Mouse (Mus musculus) liver (tissue): ENCODE measurements around the gene Gata3.

Experiments
- DNase-seq: peaks from one replicate; pipeline ENCODE4 v3.0.0-alpha.2; 2020; ENCODE audit warnings: mixed read lengths

The Gata3 gene

DNA sequence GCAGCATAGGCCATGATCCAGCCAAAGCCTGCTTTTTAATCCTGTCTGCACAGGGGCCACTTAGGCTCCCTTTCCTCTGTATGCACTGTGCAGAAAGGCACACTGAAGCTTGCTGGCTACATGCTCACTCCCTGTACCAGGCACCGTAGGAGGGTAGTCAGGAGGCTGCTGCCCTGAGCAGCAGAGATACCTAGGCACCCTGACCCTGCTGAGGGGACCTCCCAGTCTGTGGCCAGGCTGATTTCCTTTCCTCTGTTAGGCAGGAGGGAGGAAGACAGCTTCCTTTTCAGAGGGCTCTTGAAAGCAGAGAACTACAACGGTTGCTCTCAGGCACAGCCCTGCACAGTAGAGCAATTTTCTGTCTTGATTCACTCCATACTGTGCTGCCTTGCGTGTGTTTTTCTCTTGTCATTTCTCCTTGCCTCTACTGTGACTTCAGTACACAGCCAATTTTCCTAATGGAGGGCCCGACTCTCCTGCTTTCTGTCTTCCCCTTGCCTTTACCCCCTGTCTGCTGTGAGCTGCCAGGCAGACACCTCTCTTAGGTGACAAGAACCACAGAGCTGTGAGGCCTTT, 18.6 kb downstream of the Gata3 start:
- no peak for DNase-seq

DNA sequence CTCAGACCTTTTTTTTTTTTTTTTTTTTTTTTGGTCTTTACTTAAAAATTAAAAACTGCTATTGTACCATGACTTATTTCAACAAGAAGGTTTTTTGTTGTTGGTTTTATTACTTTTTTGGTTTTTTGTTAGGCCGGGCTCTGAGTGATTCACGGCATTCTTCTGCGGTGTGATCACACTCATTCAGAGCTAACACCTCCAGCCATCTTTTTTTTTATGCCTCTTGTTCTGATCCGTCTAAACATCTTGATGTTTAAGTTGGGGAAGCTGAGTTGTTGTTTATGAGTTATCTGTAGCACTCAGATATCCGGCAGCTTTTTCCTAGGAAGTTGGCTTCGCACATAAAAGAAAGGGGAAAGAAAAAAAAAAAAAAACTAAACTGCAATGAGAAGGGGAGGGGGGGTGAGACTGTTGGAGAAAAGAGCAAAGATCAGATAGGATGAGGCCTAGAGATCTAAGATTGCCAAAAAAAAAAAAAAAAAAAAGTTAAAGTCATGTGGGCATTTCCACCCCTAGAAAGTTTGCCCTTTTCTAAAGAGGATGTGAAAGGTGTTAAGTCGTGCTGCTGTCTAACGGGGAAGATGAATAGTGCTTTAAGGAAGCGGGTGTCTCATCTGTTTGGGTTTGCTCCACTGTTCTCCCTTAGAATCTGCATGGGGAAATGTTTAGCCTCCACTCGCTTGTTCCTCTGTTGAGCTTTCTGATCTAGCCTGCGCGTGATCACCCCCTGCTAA, 22.6 kb downstream of the Gata3 start:
- DNase-seq: no peak

DNA sequence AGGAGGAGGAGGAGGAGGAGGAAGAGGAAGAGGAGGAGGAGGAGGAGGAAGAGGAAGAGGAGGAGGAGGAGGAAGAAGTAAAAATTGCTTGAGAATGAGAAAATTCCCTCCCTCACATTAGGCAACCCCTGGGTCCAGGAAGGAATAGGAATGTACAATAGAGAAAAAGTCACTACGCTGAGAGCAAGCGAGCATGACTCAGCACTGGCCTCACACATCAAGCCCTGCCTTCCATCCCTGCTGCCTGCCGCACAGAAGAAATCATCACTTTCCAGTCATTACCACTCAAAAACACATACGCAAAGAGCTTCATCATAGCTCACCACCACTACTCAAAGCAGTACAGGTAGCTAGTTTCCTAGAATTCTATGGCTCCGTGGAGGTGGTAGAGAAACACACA, 29.1 kb downstream of the Gata3 start:
- DNase-seq: no peak

DNA sequence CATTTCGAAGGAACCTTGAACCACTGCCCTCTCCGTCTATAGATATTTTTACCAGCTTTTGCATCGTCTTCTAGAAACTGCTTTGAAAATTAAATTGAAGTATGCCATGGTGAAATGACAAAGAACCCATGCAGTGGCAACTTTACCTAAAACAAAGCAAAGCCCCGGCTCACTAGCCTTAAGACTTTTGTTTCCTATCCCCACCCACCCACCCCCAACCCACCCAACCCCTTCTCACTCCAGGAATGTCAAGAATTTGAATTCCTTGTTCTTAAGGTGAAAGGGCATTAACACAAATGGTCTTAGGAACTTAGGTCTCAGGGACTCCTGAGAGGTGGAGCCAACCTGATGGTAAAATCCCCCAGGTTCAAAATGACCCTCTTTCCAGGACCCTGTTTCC, 34.0 kb downstream of the Gata3 start:
- no peak for DNase-seq

GRCm38 (mm10) chr2:9852851-9853576, 36.8 kb downstream of the Gata3 start:
- DNase-seq: no peak

- no peak for DNase-seq
These were observed 54.6 kb downstream of the Gata3 start for GRCm38 (mm10) chr2:9835195-9835594.

DNA sequence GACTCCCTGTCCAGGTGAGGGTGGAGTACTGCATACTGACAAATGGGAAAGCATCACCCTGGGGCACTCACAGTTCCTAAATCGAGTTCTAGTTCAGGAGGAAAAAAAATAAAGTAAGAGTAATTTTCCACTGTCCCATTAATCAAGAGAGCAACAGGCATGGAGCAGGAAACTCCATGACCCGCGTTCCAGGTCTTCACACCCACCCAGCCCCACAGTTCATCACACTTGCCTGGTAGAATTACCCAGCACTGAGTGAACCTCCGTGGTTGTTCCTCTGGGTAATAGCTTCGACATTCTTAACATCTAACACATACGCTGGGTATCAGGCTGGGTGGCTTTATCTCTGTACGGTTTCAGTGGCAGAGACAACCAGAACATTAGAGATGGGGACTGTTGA, 56.1 kb downstream of the Gata3 start:
- DNase-seq: no peak

GRCm38 (mm10) chr2:9827624-9828023, 62.2 kb downstream of the Gata3 start:
- DNase-seq: no peak

DNA sequence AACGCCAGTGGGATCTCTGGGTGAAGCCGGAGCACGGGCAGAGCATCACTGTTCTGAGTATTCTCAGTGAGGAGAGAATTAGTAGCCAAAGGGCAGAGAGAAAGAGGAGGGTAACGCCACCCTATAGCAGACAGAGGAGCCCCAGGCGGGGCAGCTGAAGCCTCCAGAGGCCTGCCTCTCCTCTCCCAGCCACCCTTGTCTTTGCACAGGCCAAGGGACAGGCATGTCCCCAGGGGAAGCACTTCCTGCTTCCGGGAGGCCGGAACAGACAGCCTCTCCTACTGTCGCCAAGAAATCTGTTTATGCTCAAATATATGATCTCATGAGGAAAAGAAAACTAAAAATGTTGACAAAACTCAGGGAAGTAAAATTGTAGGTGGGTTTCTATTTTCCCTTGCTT, 69.2 kb downstream of the Gata3 start:
- DNase-seq: no peak

DNA sequence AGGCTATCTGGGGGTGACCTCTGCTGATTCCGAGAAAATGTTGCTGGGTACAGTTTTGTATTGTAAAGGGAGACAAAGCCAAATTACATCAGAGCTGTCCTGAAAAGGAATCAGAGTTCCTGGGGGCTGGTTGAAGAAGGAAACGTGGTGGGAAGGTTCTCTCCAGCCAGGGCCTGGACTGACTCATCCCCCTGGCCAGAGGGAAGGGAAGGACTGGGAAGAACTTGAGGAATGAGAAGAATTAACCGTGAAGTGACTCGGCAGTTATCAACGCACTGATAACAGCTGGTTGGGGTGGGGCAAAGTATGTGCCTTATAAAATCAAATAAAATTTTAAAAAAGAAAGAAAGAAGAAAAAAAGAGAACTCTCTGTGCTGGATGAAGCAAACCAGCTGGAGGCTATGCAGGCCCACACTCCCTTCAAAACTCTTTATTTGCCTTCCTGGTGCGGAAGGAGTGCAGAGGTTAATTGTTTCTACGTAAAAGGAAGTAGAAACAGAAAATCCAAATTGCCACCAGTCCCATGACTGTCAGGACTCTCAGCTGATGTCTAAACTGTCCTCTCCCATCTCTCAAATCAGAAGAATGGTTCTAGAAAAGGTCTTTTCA, 71.6 kb downstream of the Gata3 start:
- DNase-seq: no peak
